Mouse (Mus musculus): Measurements from ENCODE around the gene Atat1. TPM values are rescaled to one million over a fixed set of nuclear protein-coding genes. Genes with fewer than 3 reads are reported as not detected.

Atat1 gene
- polyA plus RNA-seq, 1 experiment from 2014 or later, result 28.4 TPM

GRCm38 (mm10) chr17:35915538-35916296 lies 5.8 kb upstream of the Atat1 start:
- 2% methylated on average over 28 of the region's 28 CpGs for WGBS
- no peak for TF ChIP-seq CTCF (IDR thresholded peaks at IDR 0.05; ENCODE audit: low read depth)
- Histone ChIP-seq H3K9me3 (replicated peaks; ENCODE audit: low read length) (no peaks in the 10 kb centered on the region), H3K36me3 (ENCODE audit: insufficient read depth, low read length) (0 out of 2 replicates have a peak, but pooled peaks cover 16% of the 10 kb centered on the region), H3K4me2 (ENCODE audit: low read length) (peak overlapping the region; percentile 65), H3K4me3 (replicated peaks; ENCODE audit: low read depth, low read length) (peak overlapping the region; percentile 66), H3K4me1 (replicated peaks; ENCODE audit: insufficient read depth, low read length) (peaks cover 20% of the 10 kb centered on the region; the same call in 1 of the 2 replicates), H3K27ac (peak overlapping the region; percentile 90), H3K9ac (ENCODE audit: low read depth, low read length) (peak overlapping the region; percentile 60), H3K27me3 (ENCODE audit: insufficient read depth, low read length) (no peaks in the 10 kb centered on the region)
- DNase-seq (ENCODE audit: low spot score) (peak; percentile 54), ATAC-seq (replicated peaks; ENCODE audit: low FRiP score, low read depth) (no peak)

- no peak overlapping the region for H3K9ac ChIP-seq (ENCODE audit: low read depth, low read length)
These were observed 5.1 kb upstream of the Atat1 start for GRCm38 (mm10) chr17:35914975-35915374.

GRCm38 (mm10) chr17:35909186-35909918 lies 523 bp downstream of the Atat1 start:
- Histone ChIP-seq H3K9me3 (replicated peaks; ENCODE audit: low read length) (no peaks in the 10 kb centered on the region), H3K9ac (ENCODE audit: low read depth, low read length) (peak overlapping the region; percentile 68), H3K4me1 (replicated peaks; ENCODE audit: insufficient read depth, low read length) (peaks cover 8% of the 10 kb centered on the region; the same call in 1 of the 2 replicates), H3K36me3 (ENCODE audit: insufficient read depth, low read length) (peaks cover 19% of the 10 kb centered on the region; the same call in 1 of the 2 replicates), H3K27me3 (ENCODE audit: insufficient read depth, low read length) (no peaks in the 10 kb centered on the region), H3K27ac (peak overlapping the region; percentile 38), H3K4me2 (ENCODE audit: low read length) (peak overlapping the region; percentile 88), H3K4me3 (replicated peaks; ENCODE audit: low read depth, low read length) (peak overlapping the region; percentile 65)
- ATAC-seq (replicated peaks; ENCODE audit: low FRiP score, low read depth), result peak; percentile 5; the same call in 1 of the 2 replicates
- WGBS, result 16% methylated on average over 20 of the region's 20 CpGs
- TF ChIP-seq CTCF (IDR thresholded peaks at IDR 0.05; ENCODE audit: low read depth), result no peak
- no peak for DNase-seq (ENCODE audit: low spot score)

More at GRCm38 (mm10) chr17:35914975-35915374, 5.1 kb upstream of the Atat1 start:
- TF ChIP-seq CTCF (IDR thresholded peaks at IDR 0.05; ENCODE audit: low read depth), result peak; percentile 22; the same call in 1 of the 2 replicates
- Histone ChIP-seq H3K4me3 (replicated peaks; ENCODE audit: low read depth, low read length) (no peak overlapping the region), H3K9me3 (replicated peaks; ENCODE audit: low read length) (no peaks in the 10 kb centered on the region), H3K36me3 (ENCODE audit: insufficient read depth, low read length) (0 out of 2 replicates have a peak, but pooled peaks cover 16% of the 10 kb centered on the region), H3K4me2 (ENCODE audit: low read length) (peak overlapping the region; percentile 65), H3K27me3 (ENCODE audit: insufficient read depth, low read length) (no peaks in the 10 kb centered on the region), H3K27ac (no peak overlapping the region), H3K4me1 (replicated peaks; ENCODE audit: insufficient read depth, low read length) (peaks cover 12% of the 10 kb centered on the region; the same call in 1 of the 2 replicates)
- WGBS, result 76% methylated on average over 6 of the region's 6 CpGs
- no peak for ATAC-seq (replicated peaks; ENCODE audit: low FRiP score, low read depth)
- DNase-seq (ENCODE audit: low spot score), result no peak

- Histone ChIP-seq H3K4me1 (replicated peaks; ENCODE audit: insufficient read depth, low read length) (peaks cover 8% of the 10 kb centered on the region; the same call in 1 of the 2 replicates), H3K4me3 (replicated peaks; ENCODE audit: low read depth, low read length) (no peak overlapping the region), H3K27ac (no peak overlapping the region), H3K9ac (ENCODE audit: low read depth, low read length) (no peak overlapping the region), H3K27me3 (ENCODE audit: insufficient read depth, low read length) (no peaks in the 10 kb centered on the region), H3K36me3 (ENCODE audit: insufficient read depth, low read length) (peaks cover 16% of the 10 kb centered on the region; the same call in 1 of the 2 replicates), H3K4me2 (ENCODE audit: low read length) (no peak overlapping the region), H3K9me3 (replicated peaks; ENCODE audit: low read length) (no peaks in the 10 kb centered on the region)
- WGBS, result 80% methylated on average over 2 of the region's 2 CpGs
- DNase-seq (ENCODE audit: low spot score), result no peak
- TF ChIP-seq CTCF (IDR thresholded peaks at IDR 0.05; ENCODE audit: low read depth), result peak; percentile 47; the same call in 1 of the 2 replicates
- ATAC-seq (replicated peaks; ENCODE audit: low FRiP score, low read depth), result no peak
These were observed 2.3 kb downstream of the Atat1 start for GRCm38 (mm10) chr17:35907609-35908008.

- TF ChIP-seq CTCF (IDR thresholded peaks at IDR 0.05; ENCODE audit: low read depth), result no peak
- Histone ChIP-seq H3K27me3 (ENCODE audit: insufficient read depth, low read length) (no peaks in the 10 kb centered on the region), H3K27ac (no peak overlapping the region), H3K4me3 (replicated peaks; ENCODE audit: low read depth, low read length) (no peak overlapping the region), H3K9ac (ENCODE audit: low read depth, low read length) (no peak overlapping the region), H3K4me2 (ENCODE audit: low read length) (no peak overlapping the region), H3K36me3 (ENCODE audit: insufficient read depth, low read length) (peaks cover 11% of the 10 kb centered on the region; the same call in 1 of the 2 replicates), H3K9me3 (replicated peaks; ENCODE audit: low read length) (no peaks in the 10 kb centered on the region), H3K4me1 (replicated peaks; ENCODE audit: insufficient read depth, low read length) (peaks cover 8% of the 10 kb centered on the region; the same call in 1 of the 2 replicates)
- 97% methylated on average over 1 of the region's 1 CpGs for WGBS
- no peak for ATAC-seq (replicated peaks; ENCODE audit: low FRiP score, low read depth)
- no peak for DNase-seq (ENCODE audit: low spot score)
These were observed 4.3 kb downstream of the Atat1 start for GRCm38 (mm10) chr17:35905587-35905986.

GRCm38 (mm10) chr17:35903992-35904355 lies 5.9 kb downstream of the Atat1 start:
- peaks cover 19% of the 10 kb centered on the region for H3K36me3 ChIP-seq (ENCODE audit: insufficient read depth, low read length)
- H3K4me1 ChIP-seq (replicated peaks; ENCODE audit: insufficient read depth, low read length), result peaks cover 2% of the 10 kb centered on the region; the same call in 1 of the 2 replicates
- ATAC-seq (replicated peaks; ENCODE audit: low FRiP score, low read depth) (no peak), DNase-seq (ENCODE audit: low spot score) (no peak)
- no peaks in the 10 kb centered on the region for H3K9me3 ChIP-seq (replicated peaks; ENCODE audit: low read length)
- H3K9ac ChIP-seq (ENCODE audit: low read depth, low read length), result no peak overlapping the region
- H3K4me2 ChIP-seq (ENCODE audit: low read length), result no peak overlapping the region
- no peak overlapping the region for H3K4me3 ChIP-seq (replicated peaks; ENCODE audit: low read depth, low read length)
- WGBS, result 57% methylated on average over 4 of the region's 4 CpGs
- no peak overlapping the region for H3K27ac ChIP-seq
- no peak for TF ChIP-seq CTCF (IDR thresholded peaks at IDR 0.05; ENCODE audit: low read depth)
- no peaks in the 10 kb centered on the region for H3K27me3 ChIP-seq (ENCODE audit: insufficient read depth, low read length)
